Mouse (Mus musculus) CH12.LX (cell line): ENCODE data around the gene Ccdc51. TPM values are rescaled to one million over a fixed set of nuclear protein-coding genes. Genes with fewer than 3 reads are reported as not detected.

Experiments used
- DNase-seq: peaks from one replicate; pipeline ENCODE4 v3.0.0-alpha.2; 2013; ENCODE audit errors: extremely low read depth
- H3K27ac ChIP-seq: 2 replicates; pipeline ENCODE4 v1.5.1; 2012; ENCODE audit warnings: low read depth, mild to moderate bottlenecking, control low read depth, moderate library complexity; ENCODE audit not compliant: insufficient read depth
- H3K27me3 ChIP-seq: replicated peaks from 2 replicates; pipeline ENCODE3; 2012; ENCODE audit warnings: inconsistent platforms
- H3K36me3 ChIP-seq, 2 experiments: replicated peaks in 1 of 2; 2 replicates each; pipeline versions ENCODE3 to v1.6.1; 2012; ENCODE audit warnings: inconsistent platforms in 1 of 2, low read length in 1 of 2, mild to moderate bottlenecking in 1 of 2, mixed read lengths in 1 of 2, moderate library complexity in 1 of 2; ENCODE audit not compliant: control insufficient read depth in 1 of 2, insufficient read depth in 1 of 2
- H3K4me1 ChIP-seq, 2 experiments: 2 replicates each; pipeline ENCODE4 v1.6.1; 2012; ENCODE audit warnings: inconsistent platforms in 1 of 2, moderate library complexity in 1 of 2; ENCODE audit not compliant: insufficient read depth in 2 of 2, control insufficient read depth in 1 of 2
- H3K4me2 ChIP-seq: 2 replicates; pipeline ENCODE4 v1.6.1; 2012; ENCODE audit warnings: low read depth, mild to moderate bottlenecking, control low read depth; ENCODE audit not compliant: poor library complexity, insufficient read depth, severe bottlenecking
- H3K4me3 ChIP-seq, 3 experiments: fragments of 150-350 bp in 1 of 3; sonication (generic) in 1 of 3; replicated peaks in 1 of 3; 2 replicates each; pipeline versions ENCODE3 to v1.5.1; 2011 to 2012; ENCODE audit warnings: low read depth in 2 of 3, low read length in 2 of 3, mild to moderate bottlenecking in 2 of 3, moderate library complexity in 2 of 3, control low read depth in 1 of 3, improper control_type of control experiment in 1 of 3, inconsistent platforms in 1 of 3, mixed read lengths in 1 of 3; ENCODE audit not compliant: poor library complexity in 1 of 3
- H3K79me2 ChIP-seq: replicated peaks from 2 replicates; pipeline ENCODE4 v1.6.1; 2012; ENCODE audit warnings: mild to moderate bottlenecking, moderate library complexity; ENCODE audit not compliant: control insufficient read depth, poor library complexity, insufficient read depth, severe bottlenecking; ENCODE audit errors: extremely low read depth
- H3K9ac ChIP-seq: 2 replicates; pipeline ENCODE4 v1.6.1; 2012; ENCODE audit warnings: low read depth, mild to moderate bottlenecking, control low read depth, moderate library complexity; ENCODE audit not compliant: insufficient read depth
- H3K9me3 ChIP-seq: replicated peaks from 2 replicates; pipeline ENCODE3; 2012; ENCODE audit warnings: low read length, inconsistent platforms, mixed read lengths
- BHLHE40 ChIP-seq: IDR thresholded peaks from 2 replicates; pipeline ENCODE4 v1.6.1; 2011; ENCODE audit warnings: mild to moderate bottlenecking, low read depth, low read length, improper control_type of control experiment
- CHD1 ChIP-seq: IDR thresholded peaks from 2 replicates; pipeline ENCODE4 v1.6.1; 2012; ENCODE audit warnings: low read depth, low read length, improper control_type of control experiment, inconsistent platforms
- CHD2 ChIP-seq: IDR thresholded peaks from 2 replicates; pipeline ENCODE4 v1.6.1; 2011; ENCODE audit warnings: low read length, improper control_type of control experiment
- CTCF ChIP-seq, 2 experiments: IDR thresholded peaks in 1 of 2; conservative IDR thresholded peaks in 1 of 2; 2 replicates each; pipeline ENCODE4 v1.5.1; 2011 to 2012; ENCODE audit warnings: low read depth in 2 of 2, low read length in 2 of 2, improper control_type of control experiment in 1 of 2, inconsistent platforms in 1 of 2, mild to moderate bottlenecking in 1 of 2, moderate library complexity in 1 of 2
- E2F4 ChIP-seq: IDR thresholded peaks from 2 replicates; pipeline ENCODE4 v1.6.1; 2011; ENCODE audit warnings: low read depth, low read length, improper control_type of control experiment; ENCODE audit not compliant: insufficient replicate concordance
- ELF1 ChIP-seq: IDR thresholded peaks from 2 replicates; pipeline ENCODE4 v1.6.1; 2014; ENCODE audit warnings: low read depth, mild to moderate bottlenecking, inconsistent platforms, low read length, improper control_type of control experiment
- EP300 ChIP-seq: IDR thresholded peaks from 2 replicates; pipeline ENCODE4 v1.6.1; 2011; ENCODE audit warnings: low read length, improper control_type of control experiment
- ETS1 ChIP-seq: conservative IDR thresholded peaks from 2 replicates; pipeline ENCODE4 v1.6.1; 2012; ENCODE audit warnings: low read depth, mild to moderate bottlenecking, inconsistent platforms, low read length, improper control_type of control experiment, moderate library complexity
- GABPA ChIP-seq: IDR thresholded peaks from 2 replicates; pipeline ENCODE4 v1.6.1; 2012; ENCODE audit warnings: low read depth, low read length, improper control_type of control experiment, inconsistent platforms; ENCODE audit not compliant: insufficient replicate concordance
- HCFC1 ChIP-seq: IDR thresholded peaks from 2 replicates; pipeline ENCODE4 v1.6.1; 2012; ENCODE audit warnings: low read depth, mild to moderate bottlenecking, inconsistent platforms, low read length, improper control_type of control experiment
- IRF4 ChIP-seq: IDR thresholded peaks from 2 replicates; pipeline ENCODE4 v1.6.1; 2014; ENCODE audit warnings: low read depth, mild to moderate bottlenecking, inconsistent platforms, low read length, improper control_type of control experiment
- JUN ChIP-seq: IDR thresholded peaks from 2 replicates; pipeline ENCODE4 v1.6.1; 2011; ENCODE audit warnings: low read depth, mild to moderate bottlenecking, low read length, improper control_type of control experiment, moderate library complexity; ENCODE audit not compliant: insufficient read depth
- JUND ChIP-seq: conservative IDR thresholded peaks from 2 replicates; pipeline ENCODE4 v1.6.1; 2011; ENCODE audit warnings: low read depth, low read length, improper control_type of control experiment
- KAT2A ChIP-seq: IDR thresholded peaks from 2 replicates; pipeline ENCODE4 v1.6.1; 2012; ENCODE audit warnings: low read length, improper control_type of control experiment, inconsistent platforms; ENCODE audit not compliant: insufficient replicate concordance
- MAFK ChIP-seq: IDR thresholded peaks from 2 replicates; pipeline ENCODE4 v1.6.1; 2011; ENCODE audit warnings: low read length, improper control_type of control experiment; ENCODE audit not compliant: insufficient replicate concordance
- MAX ChIP-seq: IDR thresholded peaks from 2 replicates; pipeline ENCODE4 v1.6.1; 2011; ENCODE audit warnings: low read length, improper control_type of control experiment
- MAZ ChIP-seq: IDR thresholded peaks from 2 replicates; pipeline ENCODE4 v1.6.1; 2012; ENCODE audit warnings: low read depth, mild to moderate bottlenecking, inconsistent platforms, low read length, improper control_type of control experiment, moderate library complexity
- MEF2A ChIP-seq: IDR thresholded peaks from 2 replicates; pipeline ENCODE4 v1.6.1; 2014; ENCODE audit warnings: low read depth, mild to moderate bottlenecking, inconsistent platforms, low read length, improper control_type of control experiment, borderline replicate concordance
- MXI1 ChIP-seq: IDR thresholded peaks from 2 replicates; pipeline ENCODE4 v1.6.1; 2011; ENCODE audit warnings: mild to moderate bottlenecking, low read depth, low read length, improper control_type of control experiment
- MYC ChIP-seq: IDR thresholded peaks from 2 replicates; pipeline ENCODE4 v1.6.1; 2011; ENCODE audit warnings: low read depth, mild to moderate bottlenecking, improper control_type of control experiment, low read length
- NELFE ChIP-seq: IDR thresholded peaks from 2 replicates; pipeline ENCODE4 v1.6.1; 2011; ENCODE audit warnings: low read depth, low read length, improper control_type of control experiment
- NRF1 ChIP-seq: IDR thresholded peaks from 2 replicates; pipeline ENCODE4 v1.6.1; 2014; ENCODE audit warnings: low read depth, mild to moderate bottlenecking, inconsistent platforms, low read length, improper control_type of control experiment, moderate library complexity
- PAX5 ChIP-seq: IDR thresholded peaks from 2 replicates; pipeline ENCODE4 v1.6.1; 2012; ENCODE audit warnings: low read length, inconsistent platforms, mixed read lengths
- POLR2A ChIP-seq: IDR thresholded peaks from 2 replicates; pipeline ENCODE4 v1.6.1; 2011; ENCODE audit warnings: low read depth, mild to moderate bottlenecking, improper control_type of control experiment, low read length
- POLR2AphosphoS2 ChIP-seq: IDR thresholded peaks from 2 replicates; pipeline ENCODE4 v1.6.1; 2011; ENCODE audit warnings: low read depth, low read length, improper control_type of control experiment
- RAD21 ChIP-seq: IDR thresholded peaks from 2 replicates; pipeline ENCODE4 v1.6.1; 2011; ENCODE audit warnings: low read depth, mild to moderate bottlenecking, low read length, improper control_type of control experiment, moderate library complexity
- RCOR1 ChIP-seq: conservative IDR thresholded peaks from 2 replicates; pipeline ENCODE4 v1.6.1; 2012; ENCODE audit warnings: low read depth, mild to moderate bottlenecking, inconsistent platforms, low read length, improper control_type of control experiment
- SIN3A ChIP-seq: IDR thresholded peaks from 2 replicates; pipeline ENCODE4 v1.6.1; 2012; ENCODE audit warnings: low read length, improper control_type of control experiment, inconsistent platforms
- SMC3 ChIP-seq: IDR thresholded peaks from 2 replicates; pipeline ENCODE4 v1.6.1; 2011; ENCODE audit warnings: low read depth, low read length, improper control_type of control experiment
- TBP ChIP-seq: conservative IDR thresholded peaks from 2 replicates; pipeline ENCODE4 v1.6.1; 2011; ENCODE audit warnings: low read depth, low read length, improper control_type of control experiment
- TCF12 ChIP-seq: IDR thresholded peaks from 2 replicates; pipeline ENCODE4 v1.6.1; 2014; ENCODE audit warnings: low read depth, mild to moderate bottlenecking, inconsistent platforms, low read length, improper control_type of control experiment
- UBTF ChIP-seq: IDR thresholded peaks from 2 replicates; pipeline ENCODE4 v1.6.1; 2012; ENCODE audit warnings: low read depth, mild to moderate bottlenecking, inconsistent platforms, low read length, improper control_type of control experiment, moderate library complexity
- USF1 ChIP-seq: IDR thresholded peaks from 2 replicates; pipeline ENCODE4 v1.6.1; 2014; ENCODE audit warnings: low read depth, mild to moderate bottlenecking, inconsistent platforms, low read length, improper control_type of control experiment
- USF2 ChIP-seq: conservative IDR thresholded peaks from 2 replicates; pipeline ENCODE4 v1.6.1; 2011; ENCODE audit warnings: low read depth, low read length, improper control_type of control experiment
- ZC3H11A ChIP-seq: IDR thresholded peaks from 2 replicates; pipeline ENCODE4 v1.6.1; 2012; ENCODE audit warnings: low read depth, mild to moderate bottlenecking, inconsistent platforms, low read length, improper control_type of control experiment
- ZKSCAN1 ChIP-seq: IDR thresholded peaks from 2 replicates; pipeline ENCODE4 v1.6.1; 2012; ENCODE audit warnings: low read depth, inconsistent platforms, low read length, improper control_type of control experiment, borderline replicate concordance
- ZMIZ1 ChIP-seq: IDR thresholded peaks from 2 replicates; pipeline ENCODE4 v1.6.1; 2012; ENCODE audit warnings: low read depth, mild to moderate bottlenecking, inconsistent platforms, low read length, improper control_type of control experiment
- ZNF384 ChIP-seq: IDR thresholded peaks from 2 replicates; pipeline ENCODE4 v1.6.1; 2012; ENCODE audit warnings: low read depth, low read length, improper control_type of control experiment, inconsistent platforms
- dilution Hi-C: fragments of 300-500 bp; cut with MboI; formaldehyde crosslinking; loops from 2 replicates; pipeline ENCODE4 v1.14.3; 2020; ENCODE audit warnings: low sequenced_read_pairs; ENCODE audit not compliant: extremely low pct_unique_long_range_greater_than_20kb, extremely low pct_ligation_motif_present
- in situ Hi-C: fragments of 300-500 bp; cut with MboI; formaldehyde crosslinking; loops from 3 replicates; pipeline ENCODE4 v1.14.3; 2019; ENCODE audit warnings: low sequenced_read_pairs, low pct_ligation_motif_present, low pct_unique_long_range_greater_than_20kb, mixed read lengths
- polyA plus RNA-seq: library from polyadenylated mRNA; unstranded; fragments of >175 nt; gene quantifications from 2 replicates; pipeline ENCODE4 v1.2.1, GENCODE M21; 2012; ENCODE audit warnings: low read depth; ENCODE audit not compliant: insufficient read length
- total RNA-seq, 2 experiments: library from RNA; depleted of rRNA; stranded (reverse); fragments of 300-350 nt in 1 of 2; fragments of >200 nt in 1 of 2; gene quantifications; 2 replicates each; pipeline ENCODE4 v1.2.3; 2012 to 2014

Gene Ccdc51
- total and polyA plus RNA-seq, 3 experiments: 7.6 to 18.2 (median 16.2) TPM

DNA sequence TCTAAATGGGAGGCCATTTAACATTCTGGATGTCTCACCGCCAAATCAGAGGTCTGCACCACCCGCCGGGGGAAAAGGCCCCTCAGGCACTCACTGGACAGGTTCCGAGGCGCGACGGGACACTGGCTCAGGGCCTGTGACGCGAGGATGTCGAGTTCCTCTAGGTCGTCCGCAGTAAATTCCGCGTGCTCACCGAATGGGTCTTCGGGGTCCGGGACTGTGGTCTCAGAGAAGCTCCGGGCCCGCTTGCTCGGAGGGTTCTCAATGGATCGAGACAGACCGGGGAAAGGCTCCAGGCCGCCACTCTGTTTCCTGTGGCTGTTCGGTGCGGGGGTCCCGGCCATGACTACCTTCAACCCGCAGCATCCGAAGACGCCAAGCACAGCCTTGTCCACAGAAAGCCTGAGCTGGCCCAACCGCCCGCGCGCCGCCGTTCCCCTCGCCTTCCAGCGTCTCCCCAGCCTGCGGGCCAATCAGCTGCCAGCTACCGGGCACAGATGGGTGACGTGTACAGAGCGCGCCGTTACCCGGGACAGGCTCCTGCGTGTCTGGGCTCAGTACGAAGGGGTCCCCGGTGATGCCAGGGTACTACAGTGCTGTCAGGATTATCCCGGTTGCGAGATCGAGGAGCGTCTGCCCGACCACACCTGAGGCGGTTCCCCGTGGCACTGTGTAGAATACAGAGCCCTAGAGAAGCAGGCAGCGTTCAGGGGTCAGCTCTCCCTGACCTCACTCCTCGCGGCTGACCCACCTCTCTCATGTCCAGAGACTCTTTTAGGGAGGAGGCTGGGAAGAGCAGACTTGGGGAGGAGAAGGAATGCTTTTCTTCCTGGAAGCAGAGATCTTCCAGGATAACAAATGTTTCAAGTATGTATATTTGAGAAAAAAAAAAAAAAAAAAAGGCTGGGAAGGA is 8.4 kb upstream of the Ccdc51 start, which contains the start of gene Atrip:
TSS of gene Atrip (minus strand) at position 464 of the 913 bp plus-strand sequence.
- DNase-seq: peak; percentile 85
- peak within 1 kb of the TSS; percentile 79 for H3K9ac ChIP-seq
- peaks cover 7 to 27% of the 10 kb centered on the region in 2 experiments; a peak in 2 of 4 replicates for H3K4me1 ChIP-seq
- H3K9me3 ChIP-seq: no peaks in the 10 kb centered on the region
- peaks cover 25 to 47% of the 10 kb centered on the region in 2 experiments for H3K36me3 ChIP-seq
- H3K27ac ChIP-seq: no peak within 1 kb of the TSS
- in situ Hi-C loops (no loop called here), dilution Hi-C loops (no loop called here)
- TF ChIP-seq BHLHE40 (no peak), KAT2A (peak; percentile 46; the same call in 1 of the 2 replicates), TCF12 (peak; percentile 75; the same call in 1 of the 2 replicates), ETS1 (no peak), GABPA (no peak), CHD1 (no peak), POLR2AphosphoS2 (0 out of 2 replicates have a peak, but pooled peaks have one; percentile 55), MYC (0 out of 2 replicates have a peak, but pooled peaks have one; percentile 38), ZNF384 (no peak; the same call in none of the 2 replicates), NRF1 (peak; percentile 25; the same call in 1 of the 2 replicates), TBP (no peak), NELFE (peak; percentile 93), RAD21 (no peak), POLR2A (peak; percentile 95), USF1 (no peak), IRF4 (no peak), JUN (no peak), ELF1 (peak; percentile 47; the same call in 1 of the 2 replicates), USF2 (no peak), ZMIZ1 (peak; percentile 85), PAX5 (no peak), SMC3 (no peak), MAFK (no peak), E2F4 (no peak), RCOR1 (0 out of 2 replicates have a peak, but pooled peaks have one; percentile 23), MXI1 (peak; percentile 96), MAX (peak; percentile 74), UBTF (no peak; the same call in 1 of the 2 replicates), CHD2 (no peak; the same call in 1 of the 2 replicates), JUND (no peak), MAZ (no peak), ZC3H11A (no peak), EP300 (no peak), MEF2A (no peak), HCFC1 (peak; percentile 84), ZKSCAN1 (no peak), SIN3A (peak; percentile 89), CTCF (conservative IDR thresholded peaks at IDR 0.05 in 1 of 2, IDR thresholded peaks at IDR 0.05 in 1 of 2; ENCODE audit: low read depth in 2 of 2, low read length in 2 of 2) (no peak)
- peak within 1 kb of the TSS; percentile 92 to 93 (median 92) for H3K4me3 ChIP-seq
- H3K79me2 ChIP-seq: peaks cover 21% of the 10 kb centered on the region
- no peaks in the 10 kb centered on the region for H3K27me3 ChIP-seq
- H3K4me2 ChIP-seq: peak within 1 kb of the TSS; percentile 98
